In the genomic region with DNA sequence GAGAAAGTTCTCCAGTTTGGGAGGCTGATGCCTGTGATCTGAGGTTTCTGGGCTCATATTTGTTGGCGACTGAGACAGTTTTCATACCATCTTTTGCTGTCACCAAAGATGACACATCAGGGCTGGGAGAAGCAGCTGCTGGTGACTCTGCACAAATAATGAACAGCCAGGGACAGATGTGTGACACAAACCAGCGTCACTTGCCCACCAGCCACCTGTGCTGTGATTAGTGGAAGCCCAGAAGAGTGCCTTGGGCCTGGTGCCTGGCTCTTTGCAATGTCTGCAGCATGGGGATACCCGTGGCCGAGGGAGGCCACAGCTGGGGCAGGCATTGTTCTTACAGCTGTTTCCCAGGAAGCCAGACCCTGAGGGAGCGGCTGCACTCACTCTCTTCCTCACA, we compare ENCODE assay signal across 28 mouse cellular contexts.
DNase-seq lines count a peak whose midpoint lies in the region; ATAC-seq and TF ChIP-seq lines count a peak whose summit lies in the region.
"Had no signal": no experiment of that assay in that cellular context is flagged by ENCODE, and none has a peak within 500 bp of the region (broad histone marks: within the 10 kb centered on the region; RNA-seq: fewer than 3 reads in every experiment).

No protein-coding gene starts in this region.

- peak; percentile 24 for DNase-seq in embryonic facial prominence, embryonic 14.5 days (ENCODE audit: low spot score)
- no peak for DNase-seq in embryonic facial prominence, embryonic 10.5 days (ENCODE audit: low spot score)
- no peak for DNase-seq in limb, embryonic 14.5 days (ENCODE audit: low spot score)
- DNase-seq in frontal cortex, postnatal 14 days (ENCODE audit: low spot score in 2 of 2) = no peak
- DNase-seq: adrenal gland, postnatal 25 days; cerebellum, adult 11 months; cerebellum, adult 9-11 months; gastrocnemius, adult 2 months; heart, adult 18-20 months; kidney, postnatal 25 days; liver, embryonic 13.5 days; lung, adult 2 months; lung, postnatal 14 days; thymus, adult 18-20 months; thymus, postnatal 4 days had no signal

- H3K4me1 ChIP-seq in embryonic facial prominence, embryonic 14.5 days (ENCODE audit: control insufficient read depth, insufficient read depth, low read length) = no peaks in the 10 kb centered on the region
- peaks cover 15% of the 10 kb centered on the region for H3K4me1 ChIP-seq in embryonic facial prominence, embryonic 10.5 days
- H3K4me1 ChIP-seq in hindbrain, embryonic 13.5 days (replicated peaks) = peaks cover 36% of the 10 kb centered on the region
- H3K4me1 ChIP-seq in hindbrain, embryonic 12.5 days = peaks cover 22% of the 10 kb centered on the region
- no peaks in the 10 kb centered on the region for H3K4me1 ChIP-seq in limb, embryonic 14.5 days (ENCODE audit: control insufficient read depth, insufficient read depth, low read length)
- H3K4me1 ChIP-seq: heart, embryonic 13.5 days; liver, embryonic 13.5 days had no signal

- no peak for TF ChIP-seq CTCF in C2C12 (IDR thresholded peaks at IDR 0.05; ENCODE audit: control insufficient read depth, insufficient read depth, insufficient read length)

- H3K9ac ChIP-seq in embryonic facial prominence, embryonic 14.5 days (ENCODE audit: low read depth, low read length) = no peak overlapping the region
- H3K9ac ChIP-seq in hindbrain, embryonic 13.5 days = no peak overlapping the region
- no peak overlapping the region for H3K9ac ChIP-seq in hindbrain, embryonic 12.5 days
- H3K9ac ChIP-seq in limb, embryonic 14.5 days (ENCODE audit: low read depth, low read length, severe bottlenecking) = no peak overlapping the region
- H3K9ac ChIP-seq: forebrain, embryonic 12.5 days; heart, embryonic 13.5 days; limb, embryonic 13.5 days; liver, embryonic 13.5 days had no signal

- 38% methylated on average over 5 of the region's 5 CpGs for WGBS in embryonic facial prominence, embryonic 14.5 days
- 56% methylated on average over 5 of the region's 5 CpGs for WGBS in embryonic facial prominence, embryonic 10.5 days
- 44% methylated on average over 5 of the region's 5 CpGs for WGBS in hindbrain, embryonic 13.5 days
- 56% methylated on average over 5 of the region's 5 CpGs for WGBS in hindbrain, embryonic 12.5 days
- 53% methylated on average over 5 of the region's 5 CpGs for WGBS in limb, embryonic 14.5 days

- peaks cover 12% of the 10 kb centered on the region for H3K79me3 ChIP-seq in C2C12 (ENCODE audit: low read depth)

- H3K4me2 ChIP-seq in embryonic facial prominence, embryonic 14.5 days (ENCODE audit: low read depth, low read length) = no peak overlapping the region
- H3K4me2 ChIP-seq in hindbrain, embryonic 13.5 days = no peak overlapping the region
- no peak overlapping the region for H3K4me2 ChIP-seq in hindbrain, embryonic 12.5 days (replicated peaks)
- no peak overlapping the region for H3K4me2 ChIP-seq in limb, embryonic 14.5 days (replicated peaks; ENCODE audit: low read depth, low read length, severe bottlenecking)
- H3K4me2 ChIP-seq: forebrain, embryonic 12.5 days; heart, embryonic 13.5 days; liver, embryonic 13.5 days; midbrain, embryonic 11.5 days had no signal

- peak overlapping the region; percentile 1 for H3ac ChIP-seq in C2C12 (ENCODE audit: control insufficient read depth, insufficient read length, low read depth)

- H3K9me3 ChIP-seq in embryonic facial prominence, embryonic 14.5 days (ENCODE audit: control insufficient read depth, low read length) = no peaks in the 10 kb centered on the region
- no peaks in the 10 kb centered on the region for H3K9me3 ChIP-seq in embryonic facial prominence, embryonic 10.5 days
- H3K9me3 ChIP-seq in hindbrain, embryonic 13.5 days = no peaks in the 10 kb centered on the region
- H3K9me3 ChIP-seq in hindbrain, embryonic 12.5 days (replicated peaks) = no peaks in the 10 kb centered on the region
- H3K9me3 ChIP-seq in limb, embryonic 14.5 days (ENCODE audit: control insufficient read depth, low read length) = no peaks in the 10 kb centered on the region
- H3K9me3 ChIP-seq: forebrain, embryonic 12.5 days; heart, embryonic 13.5 days; limb, embryonic 13.5 days; liver, embryonic 13.5 days had no signal

- H3K4me3 ChIP-seq in embryonic facial prominence, embryonic 14.5 days (ENCODE audit: low read depth, low read length) = no peak overlapping the region
- H3K4me3 ChIP-seq in embryonic facial prominence, embryonic 10.5 days = no peak overlapping the region
- no peak overlapping the region for H3K4me3 ChIP-seq in hindbrain, embryonic 13.5 days
- H3K4me3 ChIP-seq in hindbrain, embryonic 12.5 days = no peak overlapping the region
- H3K4me3 ChIP-seq in C2C12 (ENCODE audit: insufficient read depth, poor library complexity, severe bottlenecking) = no peak overlapping the region
- no peak overlapping the region for H3K4me3 ChIP-seq in limb, embryonic 14.5 days (replicated peaks; ENCODE audit: low read length)
- H3K4me3 ChIP-seq: erythroblast, embryonic 14.5 days; forebrain, embryonic 12.5 days; gastrocnemius, adult 2 months; heart, embryonic 13.5 days; layer of hippocampus, adult 2 months; limb, embryonic 13.5 days; liver, embryonic 13.5 days had no signal

- no peaks in the 10 kb centered on the region for H3K27me3 ChIP-seq in embryonic facial prominence, embryonic 14.5 days (replicated peaks; ENCODE audit: control insufficient read depth, insufficient read depth, low read length)
- no peaks in the 10 kb centered on the region for H3K27me3 ChIP-seq in embryonic facial prominence, embryonic 10.5 days (replicated peaks; ENCODE audit: low read depth, poor library complexity, severe bottlenecking)
- H3K27me3 ChIP-seq in hindbrain, embryonic 13.5 days = no peaks in the 10 kb centered on the region
- H3K27me3 ChIP-seq in hindbrain, embryonic 12.5 days = no peaks in the 10 kb centered on the region
- no peaks in the 10 kb centered on the region for H3K27me3 ChIP-seq in C2C12 (ENCODE audit: control insufficient read depth, insufficient read depth, insufficient read length)
- H3K27me3 ChIP-seq in limb, embryonic 14.5 days (ENCODE audit: control insufficient read depth, insufficient read depth, low read length) = no peaks in the 10 kb centered on the region
- H3K27me3 ChIP-seq: CH12.LX; forebrain, embryonic 12.5 days; heart, embryonic 13.5 days; liver, embryonic 13.5 days had no signal

- no peak for TF ChIP-seq POLR2A in limb, embryonic 14.5 days (IDR thresholded peaks at IDR 0.05; ENCODE audit: borderline replicate concordance, extremely low read depth, insufficient read depth, insufficient read length)

- H3K79me2 ChIP-seq in C2C12 (ENCODE audit: control insufficient read depth, insufficient read depth) = peaks cover 60% of the 10 kb centered on the region

- peak; percentile 62; the same call in 1 of the 2 replicates for ATAC-seq in embryonic facial prominence, embryonic 14.5 days (ENCODE audit: low read depth)
- ATAC-seq in hindbrain, embryonic 13.5 days (ENCODE audit: low FRiP score) = no peak
- no peak for ATAC-seq in hindbrain, embryonic 12.5 days (ENCODE audit: low FRiP score)
- ATAC-seq in limb, embryonic 14.5 days (ENCODE audit: low FRiP score, low read depth) = peak; percentile 56; the same call in 1 of the 2 replicates
- ATAC-seq: activated CD4-positive, CD25-positive, alpha-beta regulatory T cell, adult 4 months; intestine, postnatal 0 days had no signal

- no peak overlapping the region for H3K27ac ChIP-seq in embryonic facial prominence, embryonic 14.5 days (replicated peaks; ENCODE audit: low read depth, low read length)
- no peak overlapping the region for H3K27ac ChIP-seq in embryonic facial prominence, embryonic 10.5 days (replicated peaks)
- peak overlapping the region; percentile 40 for H3K27ac ChIP-seq in hindbrain, embryonic 13.5 days
- no peak overlapping the region for H3K27ac ChIP-seq in hindbrain, embryonic 12.5 days
- H3K27ac ChIP-seq in limb, embryonic 14.5 days (replicated peaks; ENCODE audit: low read depth, low read length) = no peak overlapping the region
- H3K27ac ChIP-seq: forebrain, embryonic 12.5 days; gastrocnemius, adult 2 months; heart, embryonic 13.5 days; limb, embryonic 13.5 days; liver, embryonic 13.5 days had no signal

- H3K36me3 ChIP-seq in embryonic facial prominence, embryonic 14.5 days (ENCODE audit: control insufficient read depth, insufficient read depth, low read length) = no peaks in the 10 kb centered on the region
- H3K36me3 ChIP-seq in embryonic facial prominence, embryonic 10.5 days (replicated peaks) = 0 out of 2 replicates have a peak, but pooled peaks cover 3% of the 10 kb centered on the region
- peaks cover 15% of the 10 kb centered on the region for H3K36me3 ChIP-seq in hindbrain, embryonic 13.5 days
- H3K36me3 ChIP-seq in hindbrain, embryonic 12.5 days = peaks cover 16% of the 10 kb centered on the region; the same call in 1 of the 2 replicates
- peaks cover 21% of the 10 kb centered on the region for H3K36me3 ChIP-seq in C2C12 (ENCODE audit: control insufficient read depth, insufficient read depth)
- no peaks in the 10 kb centered on the region for H3K36me3 ChIP-seq in limb, embryonic 14.5 days (ENCODE audit: control insufficient read depth, insufficient read depth, low read length)
- H3K36me3 ChIP-seq: forebrain, embryonic 12.5 days; G1E; heart, embryonic 13.5 days; limb, embryonic 13.5 days; liver, embryonic 13.5 days had no signal

TF ChIP-seq in C2C12, 6 proteins besides CTCF, POLR2A, EP300 and RAD21:
- peak; percentile 55 for TF ChIP-seq MAX (IDR thresholded peaks at IDR 0.05)
- TF ChIP-seq FOSL1 (IDR thresholded peaks at IDR 0.05; ENCODE audit: insufficient read depth, low read length, poor library complexity, severe bottlenecking) = peak; percentile 73
- no peak for TF ChIP-seq CEBPB (IDR thresholded peaks at IDR 0.05; ENCODE audit: low read depth)
- TF ChIP-seq MYOD1 (IDR thresholded peaks at IDR 0.05; ENCODE audit: control insufficient read depth, insufficient read length, low read depth) = peak; percentile 99
TF ChIP-seq in C2C12: peak in this region for 3.

Comparison
In these comparisons a context has a peak if more than half of its experiments do, and no peak if none do; other contexts are left out.
1. ATAC-seq: peak in embryonic facial prominence, embryonic 14.5 days (single experiment) and limb, embryonic 14.5 days (single experiment); none in hindbrain, embryonic 13.5 days (single experiment) and hindbrain, embryonic 12.5 days (single experiment).